Mouse (Mus musculus): ENCODE measurements around the gene B130006D01Rik.

DNA sequence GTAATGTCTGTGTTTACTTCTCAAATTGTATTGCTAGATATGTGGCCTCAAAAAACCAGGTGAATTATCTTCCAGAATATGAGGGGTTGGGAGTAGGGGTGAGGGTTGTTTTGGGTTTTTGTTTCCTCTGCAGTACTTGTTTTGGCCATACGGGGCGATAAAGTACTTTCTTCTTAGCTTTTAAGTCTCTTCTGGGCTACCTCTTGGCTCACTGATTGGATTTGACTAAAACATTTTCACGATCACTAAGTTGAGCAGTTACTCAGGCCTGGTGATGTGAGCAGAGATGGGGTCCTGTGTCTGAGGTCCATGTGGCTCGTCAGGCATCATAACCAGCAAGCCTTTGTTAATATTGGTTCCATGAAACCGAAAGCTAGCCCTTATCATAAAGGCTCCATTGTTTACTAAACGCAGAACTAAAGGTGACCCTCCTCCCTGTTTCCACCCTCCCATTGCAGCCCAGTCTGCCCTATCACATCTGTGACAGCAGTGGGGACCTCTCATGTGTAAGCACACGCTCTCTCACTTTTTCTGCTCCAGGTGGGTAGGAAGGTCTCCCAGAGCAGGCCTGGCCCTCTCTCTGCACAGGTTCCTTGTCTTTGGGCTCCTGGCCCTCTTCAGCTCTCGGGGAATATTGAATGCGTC, 47.5 kb downstream of the B130006D01Rik start:
- TF ChIP-seq POLR2A (IDR thresholded peaks at IDR 0.05; ENCODE audit: low read depth, low read length), result no peak
- TF ChIP-seq CTCF (IDR thresholded peaks at IDR 0.05; ENCODE audit: borderline replicate concordance, insufficient read depth, low read length), result no peak

Data from embryonic fibroblast, embryonic 13.5 days (primary cell).